Mouse (Mus musculus): ENCODE measurements around the gene Psmb7. TPM values are rescaled to one million over a fixed set of nuclear protein-coding genes. Genes with fewer than 3 reads are reported as not detected.

Psmb7 gene
- total RNA-seq, 4 experiments from 2014 or later: 221 to 264 (median 236) TPM

DNA sequence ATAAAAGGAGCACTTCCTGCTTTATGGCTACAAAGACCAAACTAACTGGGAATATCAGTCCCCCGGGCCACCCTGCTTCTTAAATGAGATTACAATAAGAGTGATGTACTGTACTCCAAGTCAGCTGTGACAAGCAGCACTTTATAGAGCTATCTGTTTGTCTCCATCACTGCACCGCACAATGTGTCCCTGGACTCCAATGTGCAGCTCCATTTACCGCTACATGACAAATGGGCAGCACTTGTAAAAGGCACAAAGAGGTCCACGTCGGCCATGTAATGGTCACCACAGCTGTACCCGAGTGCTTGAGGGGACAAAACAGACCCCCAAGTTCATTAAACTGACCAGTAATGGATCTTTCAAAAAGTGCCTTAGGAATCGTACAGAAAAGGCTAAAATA, 49.0 kb downstream of the Psmb7 start:
- no peak for DNase-seq (ENCODE audit: low spot score)

DNA sequence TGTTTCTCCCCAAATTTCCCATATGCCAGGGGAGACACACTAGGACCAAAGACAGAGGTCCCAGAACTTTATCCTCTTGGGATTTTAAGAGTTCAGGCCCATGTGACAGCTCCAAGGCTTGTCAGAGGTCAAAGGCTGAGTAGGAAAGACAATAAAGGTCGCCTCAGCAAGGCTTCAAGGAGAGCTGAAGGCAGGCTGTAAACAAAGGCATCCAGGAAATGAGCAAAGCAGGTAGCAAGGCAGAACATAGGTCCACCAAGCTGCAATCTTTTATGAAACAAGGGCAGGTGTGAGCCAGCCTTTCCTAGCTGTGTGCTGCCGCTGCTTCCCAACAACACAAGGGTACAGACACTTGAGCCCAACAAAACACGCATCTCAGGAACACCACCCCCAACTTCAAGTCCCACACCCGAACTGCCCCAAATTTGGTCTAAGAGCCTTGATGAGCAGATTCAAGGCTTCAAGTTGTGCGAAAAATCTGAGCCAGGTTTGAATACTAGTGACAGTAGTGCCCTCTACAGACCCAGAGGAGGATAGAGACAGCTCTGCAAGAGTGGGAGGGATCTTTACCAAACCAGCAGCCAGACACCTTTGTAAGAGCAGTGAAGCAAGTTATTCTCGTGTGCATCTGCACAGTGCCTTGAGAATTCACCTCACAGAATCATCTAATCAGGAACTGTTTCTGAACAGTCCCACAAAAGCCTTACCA, 52.0 kb downstream of the Psmb7 start:
- no peak for DNase-seq (ENCODE audit: low spot score)

DNA sequence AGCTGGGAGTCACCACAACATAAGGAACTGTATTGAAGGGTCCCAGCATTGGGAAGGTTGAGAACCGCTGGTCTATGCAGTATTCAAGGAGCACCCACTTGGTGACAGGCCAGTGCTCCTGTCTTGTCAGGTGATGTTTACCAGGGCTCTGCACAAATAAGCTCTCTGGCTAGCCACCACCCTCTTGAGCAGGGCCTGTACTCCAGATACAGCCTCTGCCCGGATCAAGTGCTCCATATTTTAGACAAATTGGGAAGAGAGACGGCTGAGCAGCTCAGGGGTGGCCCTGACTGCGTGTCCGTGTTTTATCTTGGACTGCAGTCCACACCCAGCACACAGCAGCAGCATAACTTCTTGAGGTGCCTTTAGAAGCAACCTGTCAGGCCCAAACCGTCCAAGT, 57.2 kb downstream of the Psmb7 start:
- DNase-seq (ENCODE audit: low spot score): no peak

DNA sequence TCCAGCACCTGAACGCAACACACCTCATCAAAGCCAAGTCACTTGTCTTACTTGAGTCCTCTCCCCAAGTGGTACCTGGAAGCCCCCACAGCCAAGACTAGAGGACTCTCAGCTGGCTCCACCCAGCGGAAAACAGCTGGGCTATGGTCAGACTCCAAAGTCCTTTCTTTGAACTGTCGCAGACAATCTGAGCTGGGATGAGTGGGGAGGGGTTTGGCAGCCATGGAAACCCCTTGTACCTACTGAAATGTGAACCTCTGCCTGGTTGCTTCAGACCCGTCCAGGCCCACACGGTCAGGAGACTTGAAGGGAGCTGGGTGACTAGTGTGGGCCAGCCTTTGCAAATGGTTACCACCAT, 58.5 kb downstream of the Psmb7 start:
- no peak for DNase-seq (ENCODE audit: low spot score)

DNA sequence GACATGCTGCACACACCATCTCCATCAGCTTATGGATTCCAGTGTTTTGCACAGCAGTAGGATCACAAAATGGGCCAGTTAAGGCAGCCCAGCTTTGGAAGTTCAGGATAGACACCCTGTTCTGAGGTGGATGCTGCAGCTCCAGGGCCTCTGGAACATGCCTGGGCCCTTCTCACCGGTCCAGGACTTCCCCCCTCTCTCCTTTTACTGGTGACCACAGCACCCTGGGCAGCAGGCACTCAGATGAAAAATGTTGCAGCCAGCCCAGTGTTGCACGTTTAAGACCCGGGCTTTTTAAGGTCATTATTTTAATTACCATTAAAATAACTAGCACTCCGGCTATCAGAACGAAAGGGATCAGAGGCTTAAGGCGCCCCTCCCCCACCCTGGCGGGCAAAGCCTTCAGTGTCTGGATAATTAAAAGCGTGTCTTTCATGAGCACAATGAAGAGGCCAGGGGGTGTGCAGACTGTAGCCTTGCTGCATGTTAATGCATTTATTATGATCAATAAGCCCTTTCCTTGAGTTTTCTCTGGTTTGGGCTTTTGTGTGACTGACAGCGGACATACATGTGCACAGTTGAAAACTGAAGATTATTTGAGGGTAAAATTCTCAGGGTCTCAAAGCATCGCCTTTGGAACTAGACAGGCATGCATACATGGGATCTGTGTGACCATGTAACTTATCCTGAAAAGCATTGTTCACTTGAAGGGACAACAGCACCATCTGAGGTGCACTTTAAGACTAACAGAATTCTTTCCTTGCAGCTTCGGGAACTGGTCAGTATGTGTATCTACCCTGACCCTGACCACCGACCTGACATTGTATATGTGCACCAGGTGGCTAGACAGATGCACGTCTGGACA, 59.1 kb downstream of the Psmb7 start:
- no peak for DNase-seq (ENCODE audit: low spot score)

GRCm38 (mm10) chr2:38583982-38584381, 59.9 kb downstream of the Psmb7 start:
- DNase-seq (ENCODE audit: low spot score): no peak

GRCm38 (mm10) chr2:38579528-38579927, 64.4 kb downstream of the Psmb7 start:
- DNase-seq (ENCODE audit: low spot score): no peak

DNA sequence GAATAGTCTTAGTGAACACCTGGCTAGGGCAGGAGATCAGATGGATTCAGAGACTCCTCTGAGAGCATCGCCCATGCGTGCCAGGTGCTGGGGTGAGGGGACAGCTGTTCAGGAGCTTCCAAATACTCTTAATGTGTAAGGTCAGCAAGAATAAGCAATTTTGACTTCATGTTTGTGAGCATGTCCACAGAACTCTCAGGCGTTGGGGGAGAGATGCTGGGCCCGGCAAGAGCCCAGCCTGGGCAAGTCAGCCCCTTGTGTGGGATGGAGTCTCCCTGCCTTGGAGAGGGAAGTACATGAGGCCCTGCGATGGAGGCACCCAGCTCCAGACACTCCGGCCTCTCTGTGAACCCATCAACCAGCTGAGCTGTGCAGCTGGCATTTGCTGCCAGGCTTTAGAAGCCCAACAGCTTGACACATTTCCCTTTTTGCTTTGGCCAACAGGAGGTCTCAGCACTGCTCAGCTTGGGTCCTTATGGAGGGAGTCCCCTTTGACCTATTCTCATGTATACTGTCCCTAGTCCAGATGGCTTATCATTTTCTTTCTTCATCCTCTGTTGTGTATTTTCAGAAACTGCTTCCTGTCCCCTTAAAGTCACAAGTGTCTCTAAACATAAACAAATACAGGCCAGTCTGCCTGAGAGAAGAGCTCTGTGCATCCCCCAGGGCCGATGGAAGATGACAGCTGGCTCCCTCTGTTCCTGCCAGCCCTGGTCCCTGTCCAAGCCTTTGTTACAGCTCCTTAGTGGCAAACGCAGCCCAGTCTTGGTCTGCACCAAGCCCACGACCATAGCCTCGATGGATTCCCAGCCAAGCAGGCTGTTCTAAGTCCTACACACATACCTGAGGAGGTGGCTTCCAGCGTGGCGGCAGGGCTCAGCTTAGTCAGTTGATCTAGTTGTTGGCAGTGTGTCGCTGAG, 65.0 kb downstream of the Psmb7 start:
- DNase-seq (ENCODE audit: low spot score): no peak

GRCm38 (mm10) chr2:38574697-38575096, 69.2 kb downstream of the Psmb7 start:
- no peak for DNase-seq (ENCODE audit: low spot score)

- no peak for DNase-seq (ENCODE audit: low spot score)
Measured at GRCm38 (mm10) chr2:38571971-38572601, 71.8 kb downstream of the Psmb7 start.

DNA sequence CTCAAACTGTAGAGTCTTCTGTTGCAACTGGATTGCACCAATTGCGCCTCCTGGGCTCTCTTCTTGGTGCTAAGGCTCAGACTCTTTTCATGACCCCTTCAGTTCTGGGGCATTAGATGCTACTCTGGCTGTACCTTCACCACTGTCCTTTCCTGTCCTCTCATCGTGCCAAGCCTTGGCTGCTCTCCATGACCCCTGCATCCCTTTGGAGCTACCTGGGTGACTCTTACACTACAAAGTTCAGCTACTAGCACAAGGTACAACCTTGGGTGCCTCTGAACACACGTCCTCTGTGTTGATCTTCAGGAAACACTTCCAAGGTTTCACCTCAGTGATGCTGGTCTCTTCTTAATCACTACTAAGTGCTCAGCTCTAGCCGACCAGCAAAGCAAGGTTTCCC, 81.3 kb downstream of the Psmb7 start:
- DNase-seq (ENCODE audit: low spot score): no peak

- no peak for DNase-seq (ENCODE audit: low spot score)
Measured at GRCm38 (mm10) chr2:38560296-38561227, 83.3 kb downstream of the Psmb7 start.

DNA sequence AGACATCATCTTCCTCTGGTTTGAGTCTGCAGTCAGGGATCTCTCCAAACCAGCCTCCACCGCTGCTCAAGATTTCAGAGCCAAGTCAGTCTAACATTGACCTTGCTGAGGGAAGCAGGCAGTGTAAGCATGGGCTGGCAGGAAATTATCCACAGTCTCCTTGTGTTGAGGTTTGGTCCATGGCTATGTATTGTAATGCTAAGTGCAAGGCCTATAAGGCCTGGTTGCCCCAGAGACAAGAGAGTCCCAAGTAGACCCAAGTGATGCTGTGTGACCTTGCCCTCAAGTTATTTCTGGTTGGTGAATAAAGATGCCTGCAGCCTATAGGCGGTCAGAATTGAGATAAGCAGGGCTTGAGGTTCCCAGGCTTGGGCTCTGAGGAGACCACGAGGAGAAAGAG, 87.2 kb downstream of the Psmb7 start:
- no peak for DNase-seq (ENCODE audit: low spot score)

GRCm38 (mm10) chr2:38555659-38556058, 88.2 kb downstream of the Psmb7 start:
- no peak for DNase-seq (ENCODE audit: low spot score)

DNA sequence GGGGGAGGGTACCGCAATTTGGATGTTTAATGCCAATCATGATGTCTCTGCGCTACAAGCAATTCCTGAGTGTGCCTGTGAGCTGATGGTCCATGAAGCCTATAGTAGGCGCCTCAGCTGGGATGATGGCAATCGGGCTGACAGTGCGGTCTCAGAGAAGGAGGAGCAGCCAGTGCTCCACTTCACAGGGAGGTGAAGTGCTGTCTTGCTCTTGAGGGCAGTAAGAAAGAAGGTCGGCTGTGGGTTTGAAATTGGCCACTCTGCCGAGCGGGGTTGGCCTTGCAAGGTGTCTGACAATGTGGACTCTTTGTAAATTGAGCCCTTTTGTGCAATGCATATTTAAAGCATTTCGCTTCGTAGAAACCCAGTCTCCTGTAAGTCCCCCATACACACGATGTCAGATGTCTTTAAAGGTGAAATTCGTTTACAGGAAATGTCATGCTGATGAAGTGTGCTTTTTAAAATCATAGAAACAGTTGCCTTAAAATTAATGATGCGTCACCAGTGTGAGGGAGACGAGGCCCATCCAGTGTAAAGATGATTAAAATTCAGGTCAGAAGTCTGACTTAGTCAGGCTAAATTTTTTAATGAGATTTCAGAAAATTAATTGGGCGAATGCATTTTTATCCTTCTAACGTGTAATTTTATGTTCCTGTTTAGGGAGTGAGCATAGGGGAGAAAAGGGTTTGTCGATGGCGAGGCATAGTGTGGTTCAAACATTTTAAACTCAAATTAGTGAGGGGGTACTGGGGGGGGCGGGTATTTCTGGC, 89.5 kb downstream of the Psmb7 start:
- DNase-seq (ENCODE audit: low spot score): no peak

- no peak for DNase-seq (ENCODE audit: low spot score)
Measured at GRCm38 (mm10) chr2:38552004-38552443, 91.9 kb downstream of the Psmb7 start.

- no peak for DNase-seq (ENCODE audit: low spot score)
Measured at GRCm38 (mm10) chr2:38547793-38548517, 95.9 kb downstream of the Psmb7 start.

DNA sequence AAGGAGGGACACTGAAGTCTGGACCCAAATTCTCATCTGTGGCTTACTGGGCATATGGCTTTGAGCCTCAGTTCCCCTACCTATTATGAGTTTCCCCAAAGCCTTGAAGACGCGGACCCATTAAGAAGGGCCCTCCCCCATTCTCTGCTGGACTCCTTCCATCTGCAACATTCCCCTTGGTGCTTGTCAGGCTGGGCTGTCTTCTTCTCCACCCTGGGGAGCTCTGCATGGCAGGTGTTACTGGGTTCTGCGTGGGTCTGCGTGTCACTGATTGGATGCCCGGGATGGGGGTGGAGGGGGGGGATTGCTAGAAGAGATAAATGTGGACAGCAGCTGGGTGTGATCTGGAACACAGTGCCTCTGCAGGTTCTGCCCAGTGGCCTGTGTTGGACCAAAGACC, 97.1 kb downstream of the Psmb7 start:
- DNase-seq (ENCODE audit: low spot score): no peak

DNA sequence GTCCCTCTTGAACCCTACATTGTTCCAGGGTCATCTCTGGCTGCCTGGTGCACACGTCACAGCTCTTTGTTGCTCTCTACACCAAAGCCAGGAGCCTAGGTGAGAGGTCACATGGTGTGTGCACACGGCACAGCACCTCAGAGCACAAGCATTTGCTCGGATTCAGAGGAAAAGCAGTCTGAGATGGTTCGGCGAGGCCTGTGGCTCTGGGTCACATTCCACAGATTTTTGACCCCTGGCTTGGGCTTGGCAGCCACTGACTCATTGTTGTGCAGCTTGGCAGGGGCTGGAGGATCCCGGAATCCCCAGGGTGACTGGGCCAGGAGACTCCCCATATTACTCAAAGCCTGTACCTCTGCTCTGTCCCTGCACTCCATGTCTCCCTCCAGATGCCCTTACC, 97.7 kb downstream of the Psmb7 start:
- DNase-seq (ENCODE audit: low spot score): peak; percentile 77
